Mouse (Mus musculus): ENCODE results near the gene Olfr1211.

Gene Olfr1211

DNA sequence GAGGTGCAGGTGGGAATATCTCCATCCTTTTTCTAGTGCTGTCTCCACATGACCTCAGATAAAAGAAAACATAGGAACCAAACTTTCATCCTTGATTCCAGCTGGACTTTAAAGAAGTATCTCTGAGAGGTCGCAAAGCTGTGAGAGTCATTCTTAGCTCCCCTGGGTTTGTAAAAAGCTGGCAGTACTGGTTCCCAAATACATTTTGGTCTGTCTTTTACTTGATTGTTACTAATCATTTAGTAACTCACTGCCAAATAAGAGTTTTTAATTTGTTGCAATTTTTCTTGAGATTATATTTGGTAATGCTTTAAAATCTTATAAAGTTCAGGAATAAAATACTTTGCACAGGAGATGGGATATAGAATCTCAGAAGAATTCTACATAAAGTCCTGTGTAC is at the start of gene Olfr1211:
Gene Olfr1211 (minus strand): TSS at position 101 of the 400 bp plus-strand sequence.
- DNase-seq = no peak

DNA sequence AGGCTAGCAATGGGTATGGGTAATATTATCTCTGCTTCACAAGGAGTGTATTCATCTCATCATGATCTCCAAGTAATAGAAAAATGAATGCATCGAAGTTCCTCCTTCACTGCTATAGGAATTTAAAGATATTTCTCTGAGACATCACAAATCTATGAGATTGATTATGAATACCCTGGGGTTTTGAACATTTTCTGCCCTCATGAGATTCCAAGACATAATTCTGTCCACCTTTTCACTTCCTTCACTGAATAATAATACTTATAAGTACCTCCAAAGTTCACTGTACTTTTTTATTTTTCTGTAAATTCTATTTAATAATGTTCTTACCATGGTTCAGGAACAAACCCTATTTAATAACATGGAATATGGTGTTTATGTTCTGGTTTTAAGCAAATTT is 42.3 kb upstream of the Olfr1211 start, which contains the start of gene Gm13762:
Gene Gm13762 (minus strand): TSS at position 101 of the 400 bp plus-strand sequence.
- no peak for DNase-seq

DNA sequence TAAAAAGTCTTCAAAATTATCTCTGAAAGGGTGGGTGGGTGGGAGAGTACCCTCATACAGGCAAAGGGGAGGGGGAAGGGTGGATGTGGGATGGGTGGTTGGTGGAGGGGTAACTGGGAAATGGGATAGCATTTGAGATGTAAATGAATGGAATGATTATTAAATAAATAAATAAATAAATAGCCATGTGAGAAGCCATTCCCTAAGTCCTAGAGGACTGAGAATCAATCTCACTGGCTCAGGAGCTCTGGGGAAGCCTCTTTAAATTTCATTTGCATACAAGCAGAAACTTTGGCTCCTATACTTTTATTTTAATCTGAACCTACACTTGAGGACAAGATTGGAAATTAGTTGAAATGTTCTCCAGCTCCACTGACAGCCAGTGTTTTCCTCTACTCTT is 15.8 kb upstream of the Olfr1211 start, which contains the start of gene Olfr1212:
Gene Olfr1212 (plus strand): TSS at position 301 of the 400 bp plus-strand sequence.
- DNase-seq = no peak

DNA sequence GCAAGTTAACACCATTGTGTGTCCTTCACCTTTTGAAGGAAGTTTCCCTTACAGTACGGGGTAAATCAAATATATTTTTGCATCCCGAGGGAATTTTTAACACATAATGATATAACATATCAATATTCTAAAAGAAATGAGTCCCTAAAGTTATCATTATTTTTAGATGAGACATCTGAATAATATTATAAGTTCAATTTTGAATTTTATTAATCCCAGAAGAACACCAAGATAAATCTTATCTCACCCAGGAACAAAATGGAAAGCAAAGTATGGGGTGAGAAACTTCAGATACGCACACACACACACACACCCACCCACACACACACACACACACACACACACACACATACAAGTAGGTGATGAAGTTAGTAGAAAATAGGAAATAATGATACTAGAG is 22.9 kb downstream of the Olfr1211 start, which contains the start of gene Olfr1209:
Gene Olfr1209 (minus strand): TSS at position 101 of the 400 bp plus-strand sequence.
- DNase-seq = no peak

GRCm38 (mm10) chr2:88902211-88902610 is 35.7 kb downstream of the Olfr1211 start, which contains the start of gene Olfr1208:
Gene Olfr1208 (minus strand): TSS chr2:88902311.
- no peak for DNase-seq
